Mouse (Mus musculus): Measurements from ENCODE around the gene Zfp82.
A peak's percentile ranks its signal among the peaks of the same experiment; 100 is the strongest.
"Not testable (repeated sequence)": the region's sequence is repeated elsewhere in the genome, so short reads cannot be mapped to it uniquely, and the experiment has no call there.

Zfp82 gene

GRCm38 (mm10) chr7:30072146-30073028 lies at the start of gene Zfp82:
Gene Zfp82 (minus strand): TSS chr7:30072900.
- DNase-seq (ENCODE audit: low spot score), result peak; percentile 79

DNA sequence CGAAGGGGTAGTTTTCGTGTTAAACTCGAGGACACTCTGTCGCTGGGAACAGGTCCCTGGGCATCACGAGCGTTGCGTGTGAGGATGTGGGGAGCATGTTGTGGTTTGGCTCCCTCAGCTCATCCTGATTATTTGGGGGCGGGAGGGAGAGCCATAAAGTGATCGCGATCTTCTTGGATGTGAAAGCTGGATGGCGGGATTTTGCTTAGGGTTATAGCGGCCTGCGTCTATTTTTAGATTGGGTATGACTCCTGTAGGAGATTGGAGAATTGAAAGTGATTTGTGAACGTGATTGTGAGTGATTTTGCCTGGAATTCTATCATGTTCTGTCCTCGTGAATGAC lies 49.5 kb upstream of the Zfp82 start:
- DNase-seq (ENCODE audit: low spot score), result peak; percentile 3

- peak; percentile 77 for DNase-seq (ENCODE audit: low spot score)
These were observed 48.8 kb upstream of the Zfp82 start, which contains the start of gene Zfp382 for GRCm38 (mm10) chr7:30121308-30122187. Gene Zfp382 (plus strand): TSS chr7:30121942.

GRCm38 (mm10) chr7:30117935-30118334 lies 45.2 kb upstream of the Zfp82 start:
- DNase-seq (ENCODE audit: low spot score), result not testable (repeated sequence)

- DNase-seq (ENCODE audit: low spot score), result no peak
These were observed 43.4 kb upstream of the Zfp82 start for GRCm38 (mm10) chr7:30116076-30116475.

DNA sequence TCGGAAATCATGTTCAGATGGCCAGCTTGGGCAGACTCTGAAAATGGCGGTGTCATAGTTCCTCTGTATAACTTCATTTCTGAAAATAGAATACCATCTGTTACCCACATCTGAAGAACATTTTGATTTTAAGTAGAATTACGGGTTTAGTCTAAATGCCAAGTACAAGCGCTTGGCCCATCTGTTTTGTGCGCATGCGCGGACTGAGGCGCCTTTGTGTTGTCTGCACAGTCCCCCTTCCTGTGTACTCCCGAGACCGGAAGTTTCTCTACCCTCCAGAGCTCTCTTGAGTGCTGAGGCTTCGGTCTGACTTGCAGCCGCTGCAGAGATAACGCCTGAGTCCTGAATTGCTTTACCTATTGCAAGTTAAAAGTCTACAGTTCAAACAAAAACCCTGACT lies 26.6 kb upstream of the Zfp82 start:
- DNase-seq (ENCODE audit: low spot score), result no peak

- no peak for DNase-seq (ENCODE audit: low spot score)
These were observed 22.9 kb upstream of the Zfp82 start for GRCm38 (mm10) chr7:30095551-30096125.

DNA sequence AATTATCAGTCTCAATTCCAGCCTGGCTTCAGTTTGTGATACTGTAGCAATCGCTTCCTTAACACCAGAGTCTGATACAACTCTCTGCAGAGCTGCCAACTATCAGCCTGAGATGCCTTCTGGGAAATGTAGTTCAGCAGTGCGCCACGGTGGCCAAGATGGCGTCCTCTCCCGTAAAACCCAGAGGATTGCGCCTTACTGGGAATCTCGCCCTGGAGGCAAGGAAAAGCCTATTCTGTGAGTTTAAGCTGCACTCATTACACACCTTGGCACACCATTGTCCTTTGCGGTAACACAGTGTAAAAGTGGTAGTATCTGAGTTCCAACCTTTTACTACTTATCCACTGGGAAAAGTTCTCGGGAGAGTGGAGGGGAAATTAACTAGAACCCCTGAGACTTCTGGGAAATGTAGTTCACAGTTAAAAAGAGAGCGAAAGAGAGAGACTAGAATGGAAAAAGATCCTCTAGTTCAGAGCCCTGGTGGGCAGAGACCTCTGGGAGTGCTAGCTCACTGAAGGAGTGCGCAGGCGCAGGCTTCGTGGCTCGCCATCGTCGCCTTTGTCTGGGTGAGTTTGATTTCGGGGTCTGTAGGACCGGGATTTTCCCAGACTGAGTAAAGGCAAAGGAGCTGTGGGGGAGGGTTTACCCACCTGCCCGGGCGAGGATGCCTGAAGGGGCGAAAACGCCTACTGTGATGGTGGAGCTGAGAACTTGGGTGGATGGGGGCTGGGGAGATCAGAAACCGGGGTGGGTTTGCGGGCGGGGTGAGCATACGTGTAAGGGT lies 22.1 kb upstream of the Zfp82 start, which contains the start of gene Zfp260:
Gene Zfp260 (plus strand): TSS at position 132 of the 784 bp plus-strand sequence.
- peak; percentile 79 for DNase-seq (ENCODE audit: low spot score)

DNA sequence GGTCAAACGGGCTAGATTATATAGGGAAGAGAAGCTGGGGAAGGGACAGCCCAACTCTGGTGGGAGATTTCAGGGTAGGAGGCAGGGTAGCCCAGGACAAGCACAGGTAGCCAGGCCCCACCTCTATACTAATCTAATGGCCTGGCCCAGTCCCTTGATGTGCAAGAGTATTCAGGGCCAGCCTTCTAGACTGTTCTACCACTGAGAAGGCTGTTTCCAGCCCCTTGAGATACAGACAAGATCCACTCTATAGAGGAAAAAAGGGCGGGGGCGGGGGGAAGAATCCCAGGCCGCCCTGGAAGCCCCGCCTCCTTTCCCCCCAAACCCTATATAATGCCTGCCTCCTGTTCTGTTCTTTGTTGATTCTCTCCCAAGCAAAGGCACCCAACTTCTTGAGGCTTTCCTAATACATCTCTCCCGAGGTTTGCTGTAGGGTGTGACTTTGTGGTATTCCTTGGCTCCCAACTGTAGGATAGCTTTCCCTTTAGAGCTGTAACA lies 21.3 kb upstream of the Zfp82 start:
- DNase-seq (ENCODE audit: low spot score), result no peak

- no peak for DNase-seq (ENCODE audit: low spot score)
These were observed 20.0 kb upstream of the Zfp82 start for GRCm38 (mm10) chr7:30092666-30093065.

- DNase-seq (ENCODE audit: low spot score), result peak; percentile 30
These were observed 18.4 kb upstream of the Zfp82 start for GRCm38 (mm10) chr7:30090970-30091585.

DNA sequence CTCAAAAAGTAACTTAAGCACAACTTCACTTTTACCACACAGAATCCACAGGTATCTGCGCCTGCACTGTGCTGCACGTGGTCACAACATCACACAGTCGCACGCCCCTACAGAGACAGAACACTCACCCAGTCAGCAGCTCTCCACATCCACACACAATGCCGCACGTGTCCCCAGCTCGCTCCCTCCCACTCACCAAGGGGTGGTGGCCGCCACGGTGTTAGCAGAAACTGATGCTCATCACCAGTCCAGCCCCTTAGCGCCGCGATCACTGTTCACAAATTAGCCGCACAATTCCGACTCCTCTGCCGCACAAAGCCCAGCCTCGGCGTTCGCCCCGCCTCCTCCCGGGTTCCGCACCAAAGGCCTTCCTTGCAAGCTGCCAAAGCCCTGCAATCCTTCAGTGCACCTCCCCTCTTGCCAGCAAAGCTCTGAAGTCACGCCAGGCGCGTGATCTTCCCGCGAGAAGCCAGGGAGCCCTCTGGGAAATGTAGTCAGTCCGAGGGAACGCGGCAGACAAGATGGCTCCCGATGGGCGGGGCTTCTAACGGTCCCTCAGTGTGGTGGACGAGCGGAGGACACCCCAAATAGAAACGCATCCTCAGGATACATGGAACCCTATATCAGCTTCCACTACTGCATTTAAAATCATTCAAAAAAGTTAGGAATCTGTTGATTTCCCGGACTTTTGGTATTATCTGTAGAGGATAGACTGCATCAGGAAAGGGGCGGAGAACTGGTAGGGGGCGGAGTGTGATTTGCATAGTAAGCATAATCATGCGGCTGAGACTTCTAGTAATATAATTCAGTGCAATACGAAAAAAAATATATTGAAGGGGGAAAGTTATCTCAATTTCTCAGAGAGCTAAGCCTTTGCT lies 17.6 kb upstream of the Zfp82 start, which contains the start of the genes Gm26920 and Zfp566:
Gene Gm26920 (minus strand): TSS at position 319 of the 878 bp plus-strand sequence.
Gene Zfp566 (minus strand): TSS at position 436 of the 878 bp plus-strand sequence.
- DNase-seq (ENCODE audit: low spot score), result peak; percentile 95

- no peak for DNase-seq (ENCODE audit: low spot score)
These were observed 16.7 kb upstream of the Zfp82 start for GRCm38 (mm10) chr7:30089405-30089804.

DNA sequence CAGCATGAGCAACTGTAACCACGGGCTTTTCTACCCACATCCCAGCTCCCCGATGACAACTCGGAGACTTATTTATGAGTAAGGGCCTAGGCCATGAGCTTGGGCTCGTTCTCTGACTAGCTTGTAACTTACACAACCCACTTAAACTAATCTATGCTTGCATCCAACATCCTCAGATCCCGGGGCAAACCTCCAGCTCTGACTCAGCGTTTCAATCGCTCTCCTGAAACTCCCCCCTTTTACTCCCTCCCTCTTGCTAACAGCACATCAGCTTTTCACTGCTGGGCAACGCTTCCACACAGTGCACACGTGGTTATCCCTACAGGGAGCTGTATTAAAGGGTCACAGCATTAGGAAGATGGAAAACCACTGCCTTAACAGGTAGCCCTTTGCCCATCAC lies 13.8 kb upstream of the Zfp82 start:
- DNase-seq (ENCODE audit: low spot score), result no peak

DNA sequence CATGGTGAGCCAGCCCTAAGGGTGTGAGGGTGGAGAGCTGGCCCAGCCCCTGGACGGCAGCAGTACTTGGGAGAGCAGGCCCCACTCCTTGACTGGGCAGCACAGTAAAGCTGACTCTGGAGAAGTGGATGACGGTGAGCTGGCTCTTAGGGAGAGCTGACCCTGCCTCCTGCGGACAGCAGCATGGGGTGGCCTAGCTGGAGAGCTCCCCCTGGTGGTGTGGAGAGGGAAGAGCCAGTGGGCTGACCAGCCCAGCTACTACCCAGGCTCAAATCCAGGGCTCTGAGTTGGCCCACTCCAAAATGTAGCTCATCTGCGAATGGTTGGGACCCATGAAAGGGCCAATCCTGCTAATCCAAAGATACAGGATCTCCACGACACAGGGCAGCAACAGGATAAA lies 8.1 kb downstream of the Zfp82 start:
- no peak for DNase-seq (ENCODE audit: low spot score)

DNA sequence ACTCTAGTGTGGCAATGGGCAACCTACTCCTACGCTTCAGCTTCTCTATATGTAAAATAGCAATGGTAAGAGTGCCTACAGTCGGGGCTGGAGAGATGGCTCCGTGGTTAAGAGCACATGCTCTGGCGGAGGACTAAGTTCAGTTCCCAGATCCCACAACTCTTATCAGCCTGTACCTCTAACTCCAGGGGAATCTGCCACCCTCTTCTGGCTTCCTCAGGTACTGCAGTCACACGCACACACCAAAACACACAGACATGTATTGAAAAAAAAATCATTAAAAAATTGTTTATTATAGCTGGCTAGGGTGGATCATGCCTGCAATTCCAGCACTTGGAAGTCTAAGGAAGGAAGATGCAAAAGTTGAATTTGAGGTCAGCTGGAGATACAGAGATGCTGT lies 10.2 kb downstream of the Zfp82 start:
- DNase-seq (ENCODE audit: low spot score), result peak; percentile 22

GRCm38 (mm10) chr7:30060341-30060740 lies 12.4 kb downstream of the Zfp82 start:
- DNase-seq (ENCODE audit: low spot score), result no peak

- DNase-seq (ENCODE audit: low spot score), result no peak
These were observed 19.1 kb downstream of the Zfp82 start for GRCm38 (mm10) chr7:30053591-30053990.

DNA sequence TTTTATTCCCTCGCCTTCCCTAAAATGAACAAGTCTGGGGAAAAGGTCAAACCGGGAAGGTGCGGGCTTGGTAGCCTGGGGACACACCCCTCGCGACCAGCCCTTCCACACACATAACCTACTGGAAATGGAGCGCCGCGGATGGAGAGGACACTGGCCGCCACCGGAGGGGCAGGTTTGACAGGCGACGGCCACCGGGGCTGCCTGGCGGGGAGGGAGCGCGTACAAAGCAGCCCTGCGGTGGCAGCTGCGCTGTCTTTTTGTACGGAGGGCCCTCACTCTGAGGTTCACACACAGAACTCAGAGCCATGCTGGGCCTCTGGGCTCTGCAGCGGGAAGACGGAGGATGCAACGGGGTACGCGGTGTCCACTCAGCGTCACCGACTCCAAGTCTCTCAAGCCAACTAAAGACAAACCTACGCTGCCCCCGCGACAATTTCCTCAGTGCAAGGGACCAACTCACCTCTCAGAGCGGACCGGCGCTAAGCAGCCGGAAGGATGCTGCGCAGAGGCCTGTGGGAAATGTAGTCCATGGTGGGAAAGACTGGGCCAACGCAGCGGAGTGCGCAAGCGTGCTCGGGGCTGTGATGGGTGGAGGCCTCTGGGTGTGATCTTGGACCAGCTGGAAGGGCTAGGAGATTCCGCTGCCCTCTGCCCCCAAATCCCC lies 21.7 kb downstream of the Zfp82 start, which contains the start of gene Zfp14:
Gene Zfp14 (minus strand): TSS at position 499 of the 667 bp plus-strand sequence.
- DNase-seq (ENCODE audit: low spot score), result peak; percentile 75
